Comparison of ENCODE assay signal across 11 mouse cellular contexts in the genomic region with DNA sequence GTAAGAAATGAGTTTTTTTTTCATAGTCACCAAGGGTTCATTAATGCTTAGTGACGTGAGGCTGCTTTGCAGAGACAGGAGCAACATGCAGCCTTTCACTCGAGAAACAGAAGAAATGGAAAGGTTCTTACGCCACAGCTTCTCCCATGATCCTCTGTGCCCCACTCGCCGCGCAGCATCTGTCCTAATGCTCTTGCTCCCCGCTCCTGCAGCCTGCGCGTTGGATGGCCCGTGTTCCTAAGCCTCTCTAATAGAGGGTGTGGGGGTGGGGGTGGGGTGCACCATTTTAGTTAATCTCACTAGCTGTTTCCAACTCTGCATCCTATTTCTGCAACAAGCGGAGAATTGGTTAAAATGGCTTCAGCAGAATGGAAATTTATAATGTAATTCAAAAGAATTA. TPM values are rescaled to one million over a fixed set of nuclear protein-coding genes. Genes with fewer than 3 reads are reported as not detected.
A peak's percentile ranks its signal among the peaks of the same experiment; 100 is the strongest.
DNase-seq lines count a peak whose midpoint lies in the region; ATAC-seq lines count a peak whose summit lies in the region.
"Had no signal": no experiment of that assay in that cellular context is flagged by ENCODE, and none has a peak within 500 bp of the region (broad histone marks: within the 10 kb centered on the region; RNA-seq: fewer than 3 reads in every experiment).

No protein-coding gene starts in this region.

- peak; percentile 4 for DNase-seq in forebrain, embryonic 14.5 days (ENCODE audit: low spot score)
- DNase-seq in hindbrain, embryonic 10.5 days (ENCODE audit: low spot score) = no peak
- peak; percentile 34 for DNase-seq in R1 (ENCODE audit: low read depth, low spot score)
- no peak for DNase-seq in liver, embryonic 11.5 days (ENCODE audit: low spot score)
- no peak for DNase-seq in c-Kit-positive CD71-positive TER-119-positive erythroid progenitor cells, embryonic 14.5 days (ENCODE audit: low spot score)
- DNase-seq: adrenal gland, postnatal 36 days had no signal

- H3K9me3 ChIP-seq in forebrain, embryonic 14.5 days (replicated peaks; ENCODE audit: control insufficient read depth, low read length) = no peaks in the 10 kb centered on the region
- H3K9me3 ChIP-seq in forebrain, embryonic 13.5 days (replicated peaks) = no peaks in the 10 kb centered on the region
- H3K9me3 ChIP-seq in hindbrain, embryonic 15.5 days = no peaks in the 10 kb centered on the region
- H3K9me3 ChIP-seq in hindbrain, embryonic 10.5 days = no peaks in the 10 kb centered on the region
- H3K9me3 ChIP-seq in midbrain, embryonic 16.5 days (replicated peaks; ENCODE audit: control insufficient read depth, low read length, poor library complexity, severe bottlenecking) = no peaks in the 10 kb centered on the region
- no peaks in the 10 kb centered on the region for H3K9me3 ChIP-seq in liver, embryonic 11.5 days (ENCODE audit: control insufficient read depth, low read length)

- no peak overlapping the region for H3K4me2 ChIP-seq in forebrain, embryonic 14.5 days (ENCODE audit: low read length)
- no peak overlapping the region for H3K4me2 ChIP-seq in forebrain, embryonic 13.5 days
- peak overlapping the region; percentile 15; the same call in 1 of the 2 replicates for H3K4me2 ChIP-seq in hindbrain, embryonic 15.5 days
- peak overlapping the region; percentile 25; the same call in 1 of the 2 replicates for H3K4me2 ChIP-seq in midbrain, embryonic 16.5 days (ENCODE audit: low read length)
- no peak overlapping the region for H3K4me2 ChIP-seq in liver, embryonic 11.5 days

- H3K36me3 ChIP-seq in forebrain, embryonic 14.5 days (ENCODE audit: control insufficient read depth, insufficient read depth, low read length) = no peaks in the 10 kb centered on the region
- H3K36me3 ChIP-seq in forebrain, embryonic 13.5 days (ENCODE audit: poor library complexity, severe bottlenecking) = no peaks in the 10 kb centered on the region
- no peaks in the 10 kb centered on the region for H3K36me3 ChIP-seq in hindbrain, embryonic 15.5 days
- H3K36me3 ChIP-seq in hindbrain, embryonic 10.5 days = no peaks in the 10 kb centered on the region
- no peaks in the 10 kb centered on the region for H3K36me3 ChIP-seq in midbrain, embryonic 16.5 days (ENCODE audit: control insufficient read depth, insufficient read depth, low read length)
- H3K36me3 ChIP-seq in liver, embryonic 11.5 days (ENCODE audit: control insufficient read depth, insufficient read depth, low read length) = no peaks in the 10 kb centered on the region

- no peaks in the 10 kb centered on the region for H3K27me3 ChIP-seq in forebrain, embryonic 14.5 days (replicated peaks; ENCODE audit: control insufficient read depth, insufficient read depth, low read length)
- H3K27me3 ChIP-seq in forebrain, embryonic 13.5 days = no peaks in the 10 kb centered on the region
- H3K27me3 ChIP-seq in hindbrain, embryonic 15.5 days = no peaks in the 10 kb centered on the region
- H3K27me3 ChIP-seq in hindbrain, embryonic 10.5 days (ENCODE audit: insufficient read depth, poor library complexity, severe bottlenecking) = no peaks in the 10 kb centered on the region
- H3K27me3 ChIP-seq in midbrain, embryonic 16.5 days (ENCODE audit: control insufficient read depth, insufficient read depth, low read depth, low read length) = no peaks in the 10 kb centered on the region
- H3K27me3 ChIP-seq in liver, embryonic 11.5 days (replicated peaks; ENCODE audit: control insufficient read depth, insufficient read depth, low read length) = no peaks in the 10 kb centered on the region

- no peak overlapping the region for H3K4me3 ChIP-seq in forebrain, embryonic 14.5 days (ENCODE audit: low read depth, low read length)
- H3K4me3 ChIP-seq in forebrain, embryonic 13.5 days = no peak overlapping the region
- H3K4me3 ChIP-seq in hindbrain, embryonic 15.5 days = no peak overlapping the region
- H3K4me3 ChIP-seq in hindbrain, embryonic 10.5 days = no peak overlapping the region
- no peak overlapping the region for H3K4me3 ChIP-seq in midbrain, embryonic 16.5 days (ENCODE audit: low read depth, low read length)
- H3K4me3 ChIP-seq in liver, embryonic 11.5 days (ENCODE audit: low read depth, low read length) = no peak overlapping the region

- H3K9ac ChIP-seq in forebrain, embryonic 14.5 days (ENCODE audit: low read length) = no peak overlapping the region
- H3K9ac ChIP-seq in forebrain, embryonic 13.5 days = no peak overlapping the region
- H3K9ac ChIP-seq in hindbrain, embryonic 15.5 days = no peak overlapping the region
- H3K9ac ChIP-seq in midbrain, embryonic 16.5 days (ENCODE audit: low read depth, low read length) = no peak overlapping the region
- H3K9ac ChIP-seq in liver, embryonic 11.5 days (ENCODE audit: low read depth, low read length) = no peak overlapping the region
- H3K9ac ChIP-seq: liver, embryonic 14.5 days had no signal

- H3K4me1 ChIP-seq in forebrain, embryonic 14.5 days (ENCODE audit: control insufficient read depth, insufficient read depth, low read length) = no peaks in the 10 kb centered on the region
- no peaks in the 10 kb centered on the region for H3K4me1 ChIP-seq in forebrain, embryonic 13.5 days
- H3K4me1 ChIP-seq in hindbrain, embryonic 15.5 days (replicated peaks) = no peaks in the 10 kb centered on the region
- no peaks in the 10 kb centered on the region for H3K4me1 ChIP-seq in hindbrain, embryonic 10.5 days (replicated peaks)
- no peaks in the 10 kb centered on the region for H3K4me1 ChIP-seq in midbrain, embryonic 16.5 days (ENCODE audit: control insufficient read depth, insufficient read depth, low read length)
- peaks cover 5% of the 10 kb centered on the region; the same call in 1 of the 2 replicates for H3K4me1 ChIP-seq in liver, embryonic 11.5 days (replicated peaks; ENCODE audit: control insufficient read depth, insufficient read depth, low read length)

- no peak overlapping the region for H3K27ac ChIP-seq in forebrain, embryonic 14.5 days (ENCODE audit: low read depth, low read length)
- H3K27ac ChIP-seq in forebrain, embryonic 13.5 days = no peak overlapping the region
- H3K27ac ChIP-seq in hindbrain, embryonic 15.5 days (replicated peaks) = peak overlapping the region; percentile 69
- no peak overlapping the region for H3K27ac ChIP-seq in hindbrain, embryonic 10.5 days
- peak overlapping the region; percentile 51 for H3K27ac ChIP-seq in midbrain, embryonic 16.5 days (ENCODE audit: low read length)
- H3K27ac ChIP-seq in liver, embryonic 11.5 days (ENCODE audit: low read depth, low read length) = no peak overlapping the region
- H3K27ac ChIP-seq: liver, embryonic 14.5 days had no signal

- 73% methylated on average over 11 of the region's 11 CpGs for WGBS in forebrain, embryonic 14.5 days
- WGBS in forebrain, embryonic 13.5 days = 78% methylated on average over 11 of the region's 11 CpGs
- WGBS in hindbrain, embryonic 15.5 days = 79% methylated on average over 11 of the region's 11 CpGs
- 89% methylated on average over 11 of the region's 11 CpGs for WGBS in hindbrain, embryonic 10.5 days
- 70% methylated on average over 11 of the region's 11 CpGs for WGBS in midbrain, embryonic 16.5 days
- WGBS in liver, embryonic 11.5 days = 85% methylated on average over 11 of the region's 11 CpGs

- ATAC-seq in forebrain, embryonic 14.5 days = no peak
- ATAC-seq in forebrain, embryonic 13.5 days = no peak
- no peak for ATAC-seq in hindbrain, embryonic 15.5 days (ENCODE audit: low FRiP score, low read depth)
- peak; percentile 88; the same call in 1 of the 2 replicates for ATAC-seq in midbrain, embryonic 16.5 days
- ATAC-seq in liver, embryonic 11.5 days (replicated peaks; ENCODE audit: low FRiP score) = no peak
- ATAC-seq: inflammation-experienced regulatory T-cells, adult 6 months had no signal

RNA-seq across cellular contexts. Expression of a gene that starts 40.0 kb away (rescaled TPM):
- polyA plus RNA-seq in forebrain, embryonic 14.5 days (2014; fragmentation: Nextera tagmentation; extraction: Ambion mirVana) = 482 and 544 TPM in 2 replicates
- polyA plus RNA-seq in forebrain, embryonic 13.5 days (2015; fragmentation: Nextera tagmentation; extraction: Ambion mirVana) = 505 and 510 TPM in 2 replicates
- 389 and 393 TPM in 2 replicates for polyA plus RNA-seq in hindbrain, embryonic 15.5 days (2015; fragmentation: Nextera tagmentation; extraction: Ambion mirVana)
- 497 and 528 TPM in 2 replicates for polyA plus RNA-seq in hindbrain, embryonic 10.5 days (2016; fragmentation: Nextera tagmentation; extraction: Ambion mirVana)
- polyA plus RNA-seq in midbrain, embryonic 16.5 days (2015; fragmentation: Nextera tagmentation; extraction: Ambion mirVana) = 401 and 405 TPM in 2 replicates
- polyA plus RNA-seq in liver, embryonic 11.5 days (2014; fragmentation: Nextera tagmentation; extraction: Ambion mirVana) = 410 and 426 TPM in 2 replicates

RNA-seq across cellular contexts. Expression of a gene that starts 41.2 kb away (rescaled TPM):
- 24.0 and 26.5 TPM in 2 replicates for polyA plus RNA-seq in forebrain, embryonic 14.5 days (2014; fragmentation: Nextera tagmentation; extraction: Ambion mirVana)
- polyA plus RNA-seq in forebrain, embryonic 13.5 days (2015; fragmentation: Nextera tagmentation; extraction: Ambion mirVana) = 27.1 and 28.1 TPM in 2 replicates
- polyA plus RNA-seq in hindbrain, embryonic 15.5 days (2015; fragmentation: Nextera tagmentation; extraction: Ambion mirVana) = 20.6 and 20.9 TPM in 2 replicates
- polyA plus RNA-seq in hindbrain, embryonic 10.5 days (2016; fragmentation: Nextera tagmentation; extraction: Ambion mirVana) = 21.5 and 23.7 TPM in 2 replicates
- 21.6 and 26.8 TPM in 2 replicates for polyA plus RNA-seq in midbrain, embryonic 16.5 days (2015; fragmentation: Nextera tagmentation; extraction: Ambion mirVana)
- 18.9 and 21.7 TPM in 2 replicates for polyA plus RNA-seq in liver, embryonic 11.5 days (2014; fragmentation: Nextera tagmentation; extraction: Ambion mirVana)

RNA-seq across cellular contexts. Expression of a gene that starts 44.6 kb away (rescaled TPM):
- 12.1 and 13.9 TPM in 2 replicates for polyA plus RNA-seq in forebrain, embryonic 14.5 days (2014; fragmentation: Nextera tagmentation; extraction: Ambion mirVana)
- 8.9 and 12.3 TPM in 2 replicates for polyA plus RNA-seq in forebrain, embryonic 13.5 days (2015; fragmentation: Nextera tagmentation; extraction: Ambion mirVana)
- 9.6 and 10.9 TPM in 2 replicates for polyA plus RNA-seq in hindbrain, embryonic 15.5 days (2015; fragmentation: Nextera tagmentation; extraction: Ambion mirVana)
- 15.7 and 16.5 TPM in 2 replicates for polyA plus RNA-seq in hindbrain, embryonic 10.5 days (2016; fragmentation: Nextera tagmentation; extraction: Ambion mirVana)
- 8.6 and 9.7 TPM in 2 replicates for polyA plus RNA-seq in midbrain, embryonic 16.5 days (2015; fragmentation: Nextera tagmentation; extraction: Ambion mirVana)
- 19.0 and 24.8 TPM in 2 replicates for polyA plus RNA-seq in liver, embryonic 11.5 days (2014; fragmentation: Nextera tagmentation; extraction: Ambion mirVana)

Comparison
In these comparisons a context has a peak if more than half of its experiments do, and no peak if none do; other contexts are left out.
1. H3K27ac ChIP-seq: peak in hindbrain, embryonic 15.5 days (single experiment) and midbrain, embryonic 16.5 days (single experiment); none in forebrain, embryonic 14.5 days (single experiment), forebrain, embryonic 13.5 days (single experiment), hindbrain, embryonic 10.5 days (single experiment) and liver, embryonic 11.5 days (single experiment).
2. DNase-seq: peak in forebrain, embryonic 14.5 days (single experiment) and R1 (single experiment); none in hindbrain, embryonic 10.5 days (single experiment), liver, embryonic 11.5 days (single experiment) and c-Kit-positive CD71-positive TER-119-positive erythroid progenitor cells, embryonic 14.5 days (single experiment).
3. H3K4me2 ChIP-seq: peak in hindbrain, embryonic 15.5 days (single experiment) and midbrain, embryonic 16.5 days (single experiment); none in forebrain, embryonic 14.5 days (single experiment), forebrain, embryonic 13.5 days (single experiment) and liver, embryonic 11.5 days (single experiment).